Mouse (Mus musculus) heart, embryonic 16.5 days (tissue): ENCODE measurements at regions not wholly inside any gene's neighbourhood (a gene's known extent, or its start where the extent isn't known, plus 50 kb on each side); places are given as distances from the start of the nearest gene placed in this dataset.
"Not testable (repeated sequence)": the region's sequence is repeated elsewhere in the genome, so short reads cannot be mapped to it uniquely, and the experiment has no call there.

Source experiments
- ATAC-seq: fragments of 200-750 bp; cut with Nextera tagmentation; replicated peaks from 2 replicates; pipeline ENCODE4 v1.8.0; 2017; ENCODE audit warnings: moderate number of reproducible peaks; ENCODE audit not compliant: insufficient read depth, low FRiP score; ENCODE audit errors: extremely low read depth
- H3K27ac ChIP-seq: fragments of 300-500 bp; sonication (generic); 2 replicates; pipeline ENCODE4 v1.5.1; 2014; ENCODE audit warnings: mild to moderate bottlenecking, low read length, control low read depth, moderate library complexity
- H3K27me3 ChIP-seq: fragments of 300-500 bp; sonication (generic); 2 replicates; pipeline ENCODE4 v1.6.1; 2014; ENCODE audit warnings: low read length, mixed read lengths; ENCODE audit not compliant: control insufficient read depth, insufficient read depth
- H3K36me3 ChIP-seq: fragments of 300-500 bp; sonication (generic); 2 replicates; pipeline ENCODE4 v1.6.1; 2014; ENCODE audit not compliant: control insufficient read depth, insufficient read depth
- H3K4me1 ChIP-seq: fragments of 300-500 bp; sonication (generic); 2 replicates; pipeline ENCODE4 v1.6.1; 2014; ENCODE audit warnings: low read length, mixed read lengths; ENCODE audit not compliant: control insufficient read depth, insufficient read depth
- H3K4me2 ChIP-seq: fragments of 300-500 bp; sonication (generic); 2 replicates; pipeline ENCODE4 v1.6.1; 2014; ENCODE audit warnings: low read depth, mild to moderate bottlenecking, control low read depth, low read length
- H3K4me3 ChIP-seq: fragments of 300-500 bp; sonication (generic); 2 replicates; pipeline ENCODE4 v1.5.1; 2014; ENCODE audit warnings: mild to moderate bottlenecking, control low read depth, low read length
- H3K9ac ChIP-seq: fragments of 300-500 bp; sonication (generic); 2 replicates; pipeline ENCODE4 v1.6.1; 2014; ENCODE audit warnings: low read length, control low read depth
- H3K9me3 ChIP-seq: fragments of 300-500 bp; sonication (generic); replicated peaks from 2 replicates; pipeline ENCODE4 v1.6.1; 2016; ENCODE audit warnings: low read length; ENCODE audit not compliant: control insufficient read depth
- WGBS: fragments of 180-500 bp; shearing (Covaris S2); extraction: QIAGEN DNeasy Blood & Tissue Kit; methylation state at CpG from one replicate; pipeline ENCODE4 v1.1.7; 2014; 5-methylcytosine and 5-hydroxymethylcytosine counted together

DNA sequence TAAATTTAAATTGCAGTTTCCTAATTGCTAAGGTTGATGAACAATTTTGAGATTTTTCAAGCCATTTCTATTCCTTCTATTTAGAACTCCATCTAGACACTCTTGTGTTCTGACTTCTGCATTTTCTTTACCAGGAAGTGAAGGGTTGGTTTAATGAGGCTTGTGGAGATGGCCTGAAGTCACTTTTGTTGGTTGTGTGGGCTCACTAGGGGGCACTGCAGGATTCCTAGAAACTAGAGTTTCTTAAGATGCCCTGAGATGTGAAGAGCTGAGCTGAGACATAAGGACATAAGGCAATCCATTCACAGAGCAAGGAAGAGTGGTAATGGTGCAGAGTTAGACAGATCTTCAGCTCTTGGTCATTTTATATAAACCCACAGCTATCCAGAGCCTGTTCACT, 656.6 kb downstream of the Dad1 start:
- not testable (repeated sequence) for H3K4me1 ChIP-seq, H3K36me3 ChIP-seq, H3K27ac ChIP-seq, H3K9ac ChIP-seq, H3K27me3 ChIP-seq, H3K4me2 ChIP-seq, H3K9me3 ChIP-seq, ATAC-seq, H3K4me3 ChIP-seq

DNA sequence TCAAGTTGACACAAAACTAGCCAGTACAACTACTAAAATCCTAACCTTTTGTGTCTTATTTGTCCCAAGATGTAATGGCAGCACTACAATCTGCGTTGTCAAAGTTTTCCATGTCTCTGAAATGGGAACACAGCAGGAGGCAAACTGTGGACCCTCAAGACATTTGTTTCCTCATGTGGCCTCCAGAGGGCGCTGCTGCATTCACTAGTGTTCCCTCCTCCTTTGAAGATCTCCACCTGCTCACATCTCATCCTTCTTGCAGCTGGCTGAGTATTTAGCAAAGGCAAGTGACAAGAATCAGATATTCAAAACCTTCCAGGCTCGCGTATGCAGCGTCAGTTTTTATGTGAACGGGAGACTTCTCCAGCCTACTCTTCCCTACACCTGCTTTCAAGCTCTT, 663.3 kb downstream of the Dad1 start:
- 34% methylated on average over 6 of the region's 6 CpGs for WGBS
- H3K36me3 ChIP-seq, H3K9me3 ChIP-seq, H3K27me3 ChIP-seq, H3K4me3 ChIP-seq, ATAC-seq, H3K4me1 ChIP-seq, H3K9ac ChIP-seq, H3K27ac ChIP-seq, H3K4me2 ChIP-seq: not testable (repeated sequence)

DNA sequence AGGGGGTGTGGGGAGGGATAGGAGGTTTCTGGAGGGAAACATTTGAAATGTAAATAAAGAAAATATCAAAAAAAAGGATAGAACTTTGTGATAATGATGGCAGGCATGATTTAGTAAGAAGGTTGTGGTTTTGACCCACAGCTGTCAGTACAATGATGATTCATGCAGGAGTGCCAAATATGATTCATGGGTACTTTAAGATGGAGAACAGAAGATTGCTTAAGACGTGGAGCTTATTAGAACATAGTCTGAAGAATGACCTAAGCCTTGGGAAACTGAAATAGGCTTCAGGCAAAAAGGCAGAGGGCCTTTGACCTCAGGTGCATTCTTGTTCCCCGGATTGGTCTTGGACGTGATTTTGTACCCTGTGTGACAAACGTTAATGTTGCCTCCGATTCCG, 671.4 kb downstream of the Dad1 start:
- ATAC-seq, H3K9ac ChIP-seq, H3K4me1 ChIP-seq, H3K4me2 ChIP-seq, H3K9me3 ChIP-seq, H3K27me3 ChIP-seq, H3K4me3 ChIP-seq, H3K27ac ChIP-seq, H3K36me3 ChIP-seq: not testable (repeated sequence)
- 86% methylated on average over 6 of the region's 6 CpGs for WGBS

DNA sequence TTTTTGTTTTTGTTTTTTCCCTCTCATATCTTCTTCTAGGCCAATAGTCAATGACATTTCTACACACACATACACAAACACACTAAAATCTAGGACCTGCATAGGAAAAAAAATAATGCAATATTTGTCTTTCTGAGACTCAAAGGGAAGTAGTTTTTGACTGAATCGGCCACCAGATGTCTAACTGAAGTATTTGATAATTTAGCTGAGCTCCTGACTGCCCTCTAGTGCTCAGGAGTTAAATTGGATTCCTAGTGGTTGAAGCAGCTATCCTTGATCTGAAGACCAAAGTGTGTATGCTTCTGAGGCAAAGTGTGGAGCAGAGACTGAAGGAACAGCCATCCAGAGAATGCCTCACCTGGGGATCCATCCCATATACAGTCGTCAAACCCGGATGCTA, 672.2 kb downstream of the Dad1 start:
- not testable (repeated sequence) for H3K9ac ChIP-seq, H3K4me1 ChIP-seq, ATAC-seq, H3K36me3 ChIP-seq, H3K27me3 ChIP-seq, H3K9me3 ChIP-seq, H3K27ac ChIP-seq, H3K4me3 ChIP-seq, H3K4me2 ChIP-seq
- WGBS, result 36% methylated on average over 3 of the region's 3 CpGs

GRCm38 (mm10) chr14:53576927-53577326, 677.0 kb downstream of the Dad1 start:
- not testable (repeated sequence) for H3K9ac ChIP-seq, H3K36me3 ChIP-seq, ATAC-seq, H3K9me3 ChIP-seq, H3K27ac ChIP-seq, H3K4me1 ChIP-seq, H3K4me2 ChIP-seq, H3K4me3 ChIP-seq, H3K27me3 ChIP-seq
- 97% methylated on average over 1 of the region's 1 CpGs for WGBS

DNA sequence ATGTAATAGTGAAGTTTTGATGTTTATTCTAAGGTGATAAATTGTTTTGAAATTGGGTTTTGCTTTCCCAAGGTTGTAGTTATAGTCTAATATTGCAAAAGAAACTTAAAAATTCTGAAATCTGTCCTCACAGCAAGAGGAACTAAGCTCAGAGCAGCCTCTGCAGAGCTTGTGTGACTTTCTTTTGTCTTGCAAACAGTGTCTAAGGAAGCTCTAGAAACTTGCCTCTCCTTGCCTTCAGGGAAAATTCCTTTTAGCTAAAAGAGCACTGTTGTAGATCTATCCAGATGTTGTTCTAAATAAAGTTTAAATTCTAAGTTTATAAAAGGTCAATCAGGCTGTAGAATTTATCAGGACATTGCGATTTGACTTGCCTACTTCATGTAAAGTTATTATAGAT, 681.2 kb downstream of the Dad1 start:
- ATAC-seq, H3K4me1 ChIP-seq, H3K27me3 ChIP-seq, H3K36me3 ChIP-seq, H3K9me3 ChIP-seq, H3K4me3 ChIP-seq, H3K27ac ChIP-seq, H3K9ac ChIP-seq, H3K4me2 ChIP-seq: not testable (repeated sequence)
- WGBS, result 80% methylated on average over 1 of the region's 1 CpGs

GRCm38 (mm10) chr14:53562606-53563005, 691.3 kb downstream of the Dad1 start:
- ATAC-seq, result no peak
- 37% methylated on average over 2 of the region's 2 CpGs for WGBS

GRCm38 (mm10) chr14:53560146-53560545, 693.8 kb downstream of the Dad1 start:
- H3K27ac ChIP-seq, H3K36me3 ChIP-seq, H3K4me2 ChIP-seq, ATAC-seq, H3K4me1 ChIP-seq, H3K4me3 ChIP-seq, H3K27me3 ChIP-seq, H3K9ac ChIP-seq, H3K9me3 ChIP-seq: not testable (repeated sequence)
- 63% methylated on average over 5 of the region's 5 CpGs for WGBS

More at GRCm38 (mm10) chr14:53562606-53563005, 691.3 kb downstream of the Dad1 start:
- no peaks in the 10 kb centered on the region for H3K9me3 ChIP-seq
- H3K4me3 ChIP-seq, result no peak overlapping the region
- H3K27ac ChIP-seq, result no peak overlapping the region
- no peaks in the 10 kb centered on the region for H3K36me3 ChIP-seq
- no peaks in the 10 kb centered on the region for H3K4me1 ChIP-seq
- H3K4me2 ChIP-seq, result no peak overlapping the region
- H3K27me3 ChIP-seq, result no peaks in the 10 kb centered on the region
- no peak overlapping the region for H3K9ac ChIP-seq

DNA sequence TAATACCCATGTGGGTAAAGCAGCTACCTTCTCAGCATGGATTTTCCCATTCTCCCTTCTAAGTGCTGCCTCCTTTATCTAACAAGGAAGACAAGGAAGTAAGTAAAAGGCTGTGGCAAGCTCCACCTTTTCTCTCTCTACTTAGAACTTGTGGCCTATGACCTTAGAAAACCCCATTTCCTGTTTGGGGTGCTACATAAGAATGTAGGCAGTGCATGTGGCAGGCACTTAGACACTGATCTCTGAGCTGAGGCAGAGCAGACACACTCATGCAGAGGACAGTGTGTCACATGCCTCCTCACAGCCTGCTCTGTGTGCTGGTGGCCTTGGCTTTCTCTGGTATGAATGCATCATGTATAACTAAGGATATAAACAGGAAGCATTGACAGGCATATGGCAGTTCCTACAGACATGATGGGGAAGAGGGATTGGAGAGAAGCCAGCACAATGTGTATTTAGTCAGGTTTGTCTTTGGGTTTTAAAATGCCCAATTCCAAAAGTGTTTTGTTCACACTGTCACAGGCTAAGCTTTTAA, 694.5 kb downstream of the Dad1 start:
- H3K9me3 ChIP-seq, H3K4me2 ChIP-seq, H3K4me3 ChIP-seq, H3K9ac ChIP-seq, H3K27ac ChIP-seq, H3K27me3 ChIP-seq, ATAC-seq, H3K4me1 ChIP-seq, H3K36me3 ChIP-seq: not testable (repeated sequence)

DNA sequence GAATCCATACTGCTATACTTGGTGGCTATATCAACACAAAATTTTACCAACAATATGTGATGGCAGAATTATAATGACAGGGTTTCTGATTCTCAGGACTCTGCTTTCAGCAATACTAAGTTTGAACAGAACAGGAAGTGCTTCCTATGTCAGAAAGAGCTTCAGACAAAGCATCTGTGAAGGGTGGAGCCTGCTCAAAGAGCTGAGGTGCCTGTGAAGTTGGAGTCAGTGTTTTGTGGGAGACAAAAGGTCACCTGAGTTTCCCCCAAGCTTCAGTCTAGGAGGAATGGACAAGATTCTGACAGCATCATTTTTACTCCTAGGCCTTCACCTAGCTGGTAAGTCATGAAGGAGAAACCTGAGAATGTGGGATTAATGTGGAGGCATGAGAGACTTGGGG, 700.1 kb downstream of the Dad1 start:
- Histone ChIP-seq H3K4me1 (no peaks in the 10 kb centered on the region), H3K9ac (no peak overlapping the region), H3K27me3 (no peaks in the 10 kb centered on the region), H3K36me3 (no peaks in the 10 kb centered on the region), H3K27ac (no peak overlapping the region), H3K9me3 (no peaks in the 10 kb centered on the region), H3K4me3 (no peak overlapping the region), H3K4me2 (no peak overlapping the region)
- ATAC-seq, result no peak
